Mouse (Mus musculus) thymus, adult 2 months (tissue): Measurements from ENCODE around the gene Trip6.

Experiments used
- CTCF ChIP-seq: fragments of 200-500 bp; IDR thresholded peaks from 2 replicates; pipeline ENCODE4 v1.5.1; 2012; ENCODE audit warnings: mild to moderate bottlenecking, control low read depth, low read length, moderate library complexity, borderline replicate concordance; ENCODE audit not compliant: control insufficient read depth, poor library complexity, insufficient read depth; ENCODE audit errors: extremely low read depth
- POLR2A ChIP-seq: fragments of 200-500 bp; IDR thresholded peaks from 2 replicates; pipeline ENCODE4 v1.6.1; 2012; ENCODE audit warnings: mild to moderate bottlenecking, low read length, control low read depth, moderate library complexity; ENCODE audit not compliant: control insufficient read depth, poor library complexity, insufficient read depth; ENCODE audit errors: extremely low read depth

GRCm38 (mm10) chr5:137338256-137338655 lies 24.1 kb upstream of the Trip6 start:
- no peak for TF ChIP-seq CTCF
- no peak for TF ChIP-seq POLR2A
